Mouse (Mus musculus) adipocyte (in vitro differentiated cells): Measurements from ENCODE around the gene Mdm2.

Source experiments
- DNase-seq: peaks from one replicate; pipeline ENCODE4 v3.0.0-alpha.2; 2016; ENCODE audit warnings: low spot score

Gene Mdm2

GRCm38 (mm10) chr10:117655460-117655859 lies 55.1 kb downstream of the Mdm2 start:
- peak; percentile 94 for DNase-seq

GRCm38 (mm10) chr10:117654576-117655123 lies 55.9 kb downstream of the Mdm2 start:
- DNase-seq = peak; percentile 93

- DNase-seq = peak; percentile 95
Observed at GRCm38 (mm10) chr10:117653779-117654173, 56.8 kb downstream of the Mdm2 start.

GRCm38 (mm10) chr10:117652930-117653778 lies 57.4 kb downstream of the Mdm2 start:
- DNase-seq = peak; percentile 94

GRCm38 (mm10) chr10:117652378-117652774 lies 58.2 kb downstream of the Mdm2 start:
- DNase-seq = peak; percentile 93

- DNase-seq = peak; percentile 94
Observed at GRCm38 (mm10) chr10:117651587-117652377, 58.8 kb downstream of the Mdm2 start.

GRCm38 (mm10) chr10:117650725-117651124 lies 59.8 kb downstream of the Mdm2 start:
- peak; percentile 94 for DNase-seq

GRCm38 (mm10) chr10:117650042-117650655 lies 60.4 kb downstream of the Mdm2 start:
- DNase-seq = peak; percentile 95

GRCm38 (mm10) chr10:117649292-117650041 lies 61.1 kb downstream of the Mdm2 start:
- peak; percentile 94 for DNase-seq

- no peak for DNase-seq
Observed at GRCm38 (mm10) chr10:117648643-117649042, 61.9 kb downstream of the Mdm2 start.

- peak; percentile 93 for DNase-seq
Observed at GRCm38 (mm10) chr10:117647964-117648472, 62.5 kb downstream of the Mdm2 start.

GRCm38 (mm10) chr10:117647158-117647505 lies 63.4 kb downstream of the Mdm2 start:
- DNase-seq = peak; percentile 93

- DNase-seq = peak; percentile 94
Observed at GRCm38 (mm10) chr10:117646482-117647157, 63.9 kb downstream of the Mdm2 start.

- DNase-seq = peak; percentile 93
Observed at GRCm38 (mm10) chr10:117645487-117645964, 65.0 kb downstream of the Mdm2 start.

- peak; percentile 94 for DNase-seq
Observed at GRCm38 (mm10) chr10:117644828-117645227, 65.7 kb downstream of the Mdm2 start.

GRCm38 (mm10) chr10:117644429-117644748 lies 66.2 kb downstream of the Mdm2 start:
- no peak for DNase-seq

- peak; percentile 94 for DNase-seq
Observed at GRCm38 (mm10) chr10:117643711-117644428, 66.7 kb downstream of the Mdm2 start.

- DNase-seq = no peak
Observed at GRCm38 (mm10) chr10:117643302-117643701, 67.3 kb downstream of the Mdm2 start.

GRCm38 (mm10) chr10:117642491-117643262 lies 67.9 kb downstream of the Mdm2 start:
- DNase-seq = peak; percentile 93

GRCm38 (mm10) chr10:117642201-117642450 lies 68.4 kb downstream of the Mdm2 start:
- DNase-seq = no peak
